Mouse (Mus musculus) kidney, embryonic 16.5 days (tissue): ENCODE data around the gene Cenpa. TPM values are rescaled to one million over a fixed set of nuclear protein-coding genes. Genes with fewer than 3 reads are reported as not detected.

Source experiments
- ATAC-seq: fragments of 200-750 bp; cut with Nextera tagmentation; 2 replicates; pipeline ENCODE4 v1.8.0; 2017; ENCODE audit warnings: moderate TSS enrichment; ENCODE audit not compliant: low FRiP score, low TSS enrichment
- H3K27ac ChIP-seq: fragments of 300-500 bp; sonication (generic); 2 replicates; pipeline ENCODE4 v1.5.1; 2014; ENCODE audit warnings: low read length
- H3K27me3 ChIP-seq: fragments of 300-500 bp; sonication (generic); 2 replicates; pipeline ENCODE4 v1.6.1; 2014; ENCODE audit warnings: low read length, control low read depth, mixed read lengths; ENCODE audit not compliant: insufficient read depth
- H3K36me3 ChIP-seq: fragments of 300-500 bp; sonication (generic); 2 replicates; pipeline ENCODE4 v1.6.1; 2014; ENCODE audit warnings: low read length, control low read depth, mixed read lengths; ENCODE audit not compliant: insufficient read depth
- H3K4me1 ChIP-seq: fragments of 300-500 bp; sonication (generic); 2 replicates; pipeline ENCODE4 v1.6.1; 2014; ENCODE audit warnings: low read length, control low read depth, mixed read lengths; ENCODE audit not compliant: insufficient read depth
- H3K4me2 ChIP-seq: fragments of 300-500 bp; sonication (generic); replicated peaks from 2 replicates; pipeline ENCODE4 v1.6.1; 2014; ENCODE audit warnings: low read depth, low read length
- H3K4me3 ChIP-seq: fragments of 300-500 bp; sonication (generic); 2 replicates; pipeline ENCODE4 v1.5.1; 2014; ENCODE audit warnings: mild to moderate bottlenecking, low read length
- H3K9ac ChIP-seq: fragments of 300-500 bp; sonication (generic); replicated peaks from 2 replicates; pipeline ENCODE4 v1.6.1; 2014; ENCODE audit warnings: low read length
- H3K9me3 ChIP-seq: fragments of 300-500 bp; sonication (generic); 2 replicates; pipeline ENCODE4 v1.6.1; 2016; ENCODE audit warnings: low read length, control low read depth
- WGBS: fragments of 180-500 bp; shearing (Covaris S2); extraction: QIAGEN DNeasy Blood & Tissue Kit; methylation state at CpG from one replicate; pipeline ENCODE4 v1.1.7; 2014; 5-methylcytosine and 5-hydroxymethylcytosine counted together
- microRNA-seq: library from miRNA; unstranded; fragments of <30 nt; microRNA quantifications from one replicate; pipeline ENCODE4, GENCODE M21; 2016
- polyA plus RNA-seq: library from polyadenylated mRNA; unstranded; fragments of >200 nt; fragmentation: Nextera tagmentation; extraction: Ambion mirVana; gene quantifications from 2 replicates; pipeline ENCODE4 v1.2.1, GENCODE M21; 2015

The Cenpa gene
- polyA plus RNA-seq, 1 experiment from 2014 or later = 266 TPM

- Histone ChIP-seq H3K27ac (no peak overlapping the region), H3K27me3 (peaks cover 56% of the 10 kb centered on the region), H3K4me1 (peaks cover 24% of the 10 kb centered on the region), H3K4me2 (peak overlapping the region; percentile 94), H3K36me3 (no peaks in the 10 kb centered on the region), H3K4me3 (peak overlapping the region; percentile 58), H3K9ac (peak overlapping the region; percentile 43), H3K9me3 (no peaks in the 10 kb centered on the region)
- under 1% methylated on average over 20 of the region's 20 CpGs for WGBS
- ATAC-seq = no peak
Observed at GRCm38 (mm10) chr5:30713299-30713675, 46.7 kb downstream of the Cenpa start.

GRCm38 (mm10) chr5:30713691-30714090 is 47.1 kb downstream of the Cenpa start:
- H3K9ac ChIP-seq = peak overlapping the region; percentile 43
- H3K4me2 ChIP-seq = peak overlapping the region; percentile 94
- H3K9me3 ChIP-seq = no peaks in the 10 kb centered on the region
- no peaks in the 10 kb centered on the region for H3K36me3 ChIP-seq
- no peak overlapping the region for H3K27ac ChIP-seq
- peaks cover 54% of the 10 kb centered on the region for H3K27me3 ChIP-seq
- peaks cover 24% of the 10 kb centered on the region for H3K4me1 ChIP-seq
- WGBS = 25% methylated on average over 11 of the region's 11 CpGs
- no peak for ATAC-seq
- peak overlapping the region; percentile 58 for H3K4me3 ChIP-seq

- WGBS = 82% methylated on average over 2 of the region's 2 CpGs
- Histone ChIP-seq H3K4me3 (no peak overlapping the region), H3K27me3 (peaks cover 41% of the 10 kb centered on the region), H3K9ac (no peak overlapping the region), H3K9me3 (no peaks in the 10 kb centered on the region), H3K36me3 (no peaks in the 10 kb centered on the region), H3K4me2 (no peak overlapping the region), H3K27ac (no peak overlapping the region), H3K4me1 (peaks cover 18% of the 10 kb centered on the region)
- no peak for ATAC-seq
Observed at GRCm38 (mm10) chr5:30716311-30716710, 49.7 kb downstream of the Cenpa start.

GRCm38 (mm10) chr5:30717506-30717905 is 50.9 kb downstream of the Cenpa start:
- Histone ChIP-seq H3K27ac (no peak overlapping the region), H3K4me2 (no peak overlapping the region), H3K4me3 (no peak overlapping the region), H3K9ac (no peak overlapping the region), H3K27me3 (peaks cover 32% of the 10 kb centered on the region), H3K4me1 (peaks cover 9% of the 10 kb centered on the region), H3K9me3 (no peaks in the 10 kb centered on the region), H3K36me3 (no peaks in the 10 kb centered on the region)
- ATAC-seq = no peak
- 89% methylated on average over 4 of the region's 4 CpGs for WGBS

- no peak for ATAC-seq
- Histone ChIP-seq H3K4me1 (peaks cover 3% of the 10 kb centered on the region), H3K27ac (no peak overlapping the region), H3K4me2 (no peak overlapping the region), H3K9me3 (no peaks in the 10 kb centered on the region), H3K4me3 (no peak overlapping the region), H3K36me3 (no peaks in the 10 kb centered on the region), H3K9ac (no peak overlapping the region), H3K27me3 (peaks cover 26% of the 10 kb centered on the region)
- WGBS = 78% methylated on average over 10 of the region's 10 CpGs
Observed at GRCm38 (mm10) chr5:30717991-30718703, 51.6 kb downstream of the Cenpa start.

- ATAC-seq = no peak
- Histone ChIP-seq H3K4me1 (no peaks in the 10 kb centered on the region), H3K9ac (no peak overlapping the region), H3K4me2 (no peak overlapping the region), H3K4me3 (no peak overlapping the region), H3K27ac (no peak overlapping the region), H3K9me3 (no peaks in the 10 kb centered on the region), H3K36me3 (no peaks in the 10 kb centered on the region), H3K27me3 (no peaks in the 10 kb centered on the region)
- 84% methylated on average over 8 of the region's 8 CpGs for WGBS
Observed at GRCm38 (mm10) chr5:30721935-30722334, 55.4 kb downstream of the Cenpa start.

Small RNA genes within 50 kb of the gene (microRNA-seq; reads per million reads assigned to microRNA genes)
- not detected for gene Mir5625

Other genes with a start within 250 kb of the Cenpa start
- 0.06 and 0.09 TPM in 2 replicates for gene Otof, start 204.8 kb upstream of the Cenpa start, polyA plus RNA-seq
- gene 1700001C02Rik, start 200.7 kb upstream of the Cenpa start, polyA plus RNA-seq = not detected in 2 replicates
- gene Cib4, start 120.9 kb upstream of the Cenpa start, polyA plus RNA-seq = not detected in 2 replicates
- gene Kcnk3, start 78.6 kb upstream of the Cenpa start, polyA plus RNA-seq = 2.0 and 5.5 TPM in 2 replicates
- 31.0 and 33.9 TPM in 2 replicates for gene Slc35f6, start 18.8 kb upstream of the Cenpa start, polyA plus RNA-seq
- 5.4 and 7.1 TPM in 2 replicates for gene Dpysl5, start 44.8 kb downstream of the Cenpa start, polyA plus RNA-seq
- 22.1 and 22.7 TPM in 2 replicates for gene Mapre3, start 147.9 kb downstream of the Cenpa start, polyA plus RNA-seq
- 96.8 and 98.3 TPM in 2 replicates for gene Tmem214, start 201.2 kb downstream of the Cenpa start, polyA plus RNA-seq
- 23.9 and 27.1 TPM in 2 replicates for gene Agbl5, start 221.9 kb downstream of the Cenpa start, polyA plus RNA-seq
- gene Ost4, start 241.0 kb downstream of the Cenpa start, polyA plus RNA-seq = 457 and 467 TPM in 2 replicates
- 335 and 366 TPM in 2 replicates for gene Emilin1, start 246.6 kb downstream of the Cenpa start, polyA plus RNA-seq